Mouse (Mus musculus) hindbrain, embryonic 15.5 days (tissue): ENCODE data around the gene Bak1. TPM values are rescaled to one million over a fixed set of nuclear protein-coding genes. Genes with fewer than 3 reads are reported as not detected.

Source experiments
- ATAC-seq: fragments of 200-750 bp; cut with Nextera tagmentation; 2 replicates; pipeline ENCODE4 v1.8.0; 2017; ENCODE audit warnings: low read depth, moderate number of reproducible peaks, moderate TSS enrichment; ENCODE audit not compliant: low FRiP score
- H3K27ac ChIP-seq: fragments of 300-500 bp; sonication (generic); replicated peaks from 2 replicates; pipeline ENCODE4 v1.5.1; 2015; ENCODE audit warnings: mild to moderate bottlenecking, inconsistent platforms
- H3K27me3 ChIP-seq: fragments of 300-500 bp; sonication (generic); 2 replicates; pipeline ENCODE4 v1.6.1; 2015; ENCODE audit warnings: control low read depth, inconsistent platforms
- H3K36me3 ChIP-seq: fragments of 300-500 bp; sonication (generic); 2 replicates; pipeline ENCODE4 v1.6.1; 2015; ENCODE audit warnings: control low read depth, inconsistent platforms
- H3K4me1 ChIP-seq: fragments of 300-500 bp; sonication (generic); replicated peaks from 2 replicates; pipeline ENCODE4 v1.6.1; 2015; ENCODE audit warnings: control low read depth, inconsistent platforms
- H3K4me2 ChIP-seq: fragments of 300-500 bp; sonication (generic); 2 replicates; pipeline ENCODE4 v1.6.1; 2015; ENCODE audit warnings: moderate library complexity, mild to moderate bottlenecking, inconsistent platforms
- H3K4me3 ChIP-seq: fragments of 300-500 bp; sonication (generic); 2 replicates; pipeline ENCODE4 v1.5.1; 2015; ENCODE audit warnings: mild to moderate bottlenecking, inconsistent platforms
- H3K9ac ChIP-seq: fragments of 300-500 bp; sonication (generic); 2 replicates; pipeline ENCODE4 v1.6.1; 2015; ENCODE audit warnings: inconsistent platforms
- H3K9me3 ChIP-seq: fragments of 300-500 bp; sonication (generic); 2 replicates; pipeline ENCODE4 v1.6.1; 2016; ENCODE audit warnings: control low read depth, inconsistent platforms
- WGBS: fragments of 180-500 bp; shearing (Covaris S2); methylation state at CpG from one replicate; pipeline ENCODE4 v1.1.7; 2015; 5-methylcytosine and 5-hydroxymethylcytosine counted together
- polyA plus RNA-seq: library from polyadenylated mRNA; unstranded; fragments of >200 nt; fragmentation: Nextera tagmentation; extraction: Ambion mirVana; gene quantifications from 2 replicates; pipeline ENCODE4 v1.2.1, GENCODE M21; 2015

Gene Bak1
- polyA plus RNA-seq, 1 experiment from 2014 or later, result 4.5 TPM

GRCm38 (mm10) chr17:27012909-27013308 lies 15.9 kb downstream of the Bak1 start:
- no peak for ATAC-seq
- Histone ChIP-seq H3K27ac (no peak overlapping the region), H3K4me3 (no peak overlapping the region), H3K4me2 (no peak overlapping the region), H3K9me3 (no peaks in the 10 kb centered on the region), H3K4me1 (peaks cover 7% of the 10 kb centered on the region), H3K27me3 (no peaks in the 10 kb centered on the region), H3K9ac (no peak overlapping the region), H3K36me3 (no peaks in the 10 kb centered on the region)
- whole genome bisulfite sequencing, result 32% methylated on average over 6 of the region's 6 CpGs

GRCm38 (mm10) chr17:27011998-27012672 lies 16.7 kb downstream of the Bak1 start:
- Histone ChIP-seq H3K27ac (no peak overlapping the region), H3K4me2 (no peak overlapping the region; the same call in 1 of the 2 replicates), H3K9ac (no peak overlapping the region), H3K27me3 (no peaks in the 10 kb centered on the region), H3K36me3 (no peaks in the 10 kb centered on the region), H3K4me3 (no peak overlapping the region), H3K4me1 (no peaks in the 10 kb centered on the region; the same call in 1 of the 2 replicates), H3K9me3 (no peaks in the 10 kb centered on the region)
- ATAC-seq, result no peak
- WGBS, result 62% methylated on average over 14 of the region's 14 CpGs

- no peaks in the 10 kb centered on the region for H3K9me3 ChIP-seq
- WGBS, result 92% methylated on average over 10 of the region's 10 CpGs
Observed at GRCm38 (mm10) chr17:27011167-27011566, 17.6 kb downstream of the Bak1 start.

GRCm38 (mm10) chr17:27008277-27008676 lies 20.5 kb downstream of the Bak1 start:
- ATAC-seq, result no peak
- H3K27me3 ChIP-seq, result no peaks in the 10 kb centered on the region
- H3K27ac ChIP-seq, result no peak overlapping the region
- no peaks in the 10 kb centered on the region for H3K36me3 ChIP-seq
- H3K9me3 ChIP-seq, result no peaks in the 10 kb centered on the region
- no peak overlapping the region for H3K9ac ChIP-seq
- H3K4me1 ChIP-seq, result no peaks in the 10 kb centered on the region; the same call in 1 of the 2 replicates
- WGBS, result 82% methylated on average over 2 of the region's 2 CpGs
- H3K4me2 ChIP-seq, result no peak overlapping the region
- H3K4me3 ChIP-seq, result no peak overlapping the region

More at GRCm38 (mm10) chr17:27011167-27011566, 17.6 kb downstream of the Bak1 start:
- Histone ChIP-seq H3K36me3 (no peaks in the 10 kb centered on the region), H3K9ac (no peak overlapping the region), H3K27me3 (no peaks in the 10 kb centered on the region), H3K4me3 (no peak overlapping the region), H3K4me2 (no peak overlapping the region), H3K27ac (no peak overlapping the region), H3K4me1 (no peaks in the 10 kb centered on the region; the same call in 1 of the 2 replicates)
- ATAC-seq, result no peak

- no peak overlapping the region for H3K27ac ChIP-seq
- H3K27me3 ChIP-seq, result no peaks in the 10 kb centered on the region
- no peaks in the 10 kb centered on the region for H3K9me3 ChIP-seq
- H3K4me1 ChIP-seq, result no peaks in the 10 kb centered on the region
- no peak for ATAC-seq
- no peak overlapping the region for H3K4me2 ChIP-seq
- H3K9ac ChIP-seq, result no peak overlapping the region
- H3K36me3 ChIP-seq, result no peaks in the 10 kb centered on the region
- 65% methylated on average over 11 of the region's 11 CpGs for WGBS
- no peak overlapping the region for H3K4me3 ChIP-seq
Observed at GRCm38 (mm10) chr17:27005644-27006043, 23.2 kb downstream of the Bak1 start.

- ATAC-seq, result no peak
- Histone ChIP-seq H3K4me3 (no peak overlapping the region), H3K9me3 (no peaks in the 10 kb centered on the region), H3K9ac (no peak overlapping the region), H3K36me3 (no peaks in the 10 kb centered on the region), H3K4me1 (no peaks in the 10 kb centered on the region), H3K27ac (no peak overlapping the region), H3K4me2 (no peak overlapping the region), H3K27me3 (no peaks in the 10 kb centered on the region)
- 43% methylated on average over 19 of the region's 19 CpGs for WGBS
Observed at GRCm38 (mm10) chr17:27004903-27005485, 23.8 kb downstream of the Bak1 start.

- no peak overlapping the region for H3K27ac ChIP-seq
- H3K4me2 ChIP-seq, result no peak overlapping the region
- 29% methylated on average over 9 of the region's 9 CpGs for WGBS
- no peaks in the 10 kb centered on the region for H3K27me3 ChIP-seq
- no peaks in the 10 kb centered on the region for H3K9me3 ChIP-seq
- H3K4me3 ChIP-seq, result no peak overlapping the region
- ATAC-seq, result no peak
- no peaks in the 10 kb centered on the region for H3K36me3 ChIP-seq
- no peak overlapping the region for H3K9ac ChIP-seq
- H3K4me1 ChIP-seq, result no peaks in the 10 kb centered on the region
Observed at GRCm38 (mm10) chr17:27004431-27004830, 24.4 kb downstream of the Bak1 start.

- no peak overlapping the region for H3K4me2 ChIP-seq
- WGBS, result 42% methylated on average over 6 of the region's 6 CpGs
Observed at GRCm38 (mm10) chr17:27001889-27002288, 26.9 kb downstream of the Bak1 start.

GRCm38 (mm10) chr17:27001151-27001550 lies 27.7 kb downstream of the Bak1 start:
- Histone ChIP-seq H3K36me3 (no peaks in the 10 kb centered on the region), H3K4me1 (no peaks in the 10 kb centered on the region), H3K27ac (no peak overlapping the region), H3K4me2 (no peak overlapping the region), H3K9me3 (no peaks in the 10 kb centered on the region), H3K4me3 (no peak overlapping the region), H3K27me3 (no peaks in the 10 kb centered on the region), H3K9ac (no peak overlapping the region)
- ATAC-seq, result no peak
- WGBS, result 70% methylated on average over 7 of the region's 7 CpGs

More at GRCm38 (mm10) chr17:27001889-27002288, 26.9 kb downstream of the Bak1 start:
- Histone ChIP-seq H3K9me3 (no peaks in the 10 kb centered on the region), H3K4me3 (no peak overlapping the region), H3K27me3 (no peaks in the 10 kb centered on the region), H3K36me3 (no peaks in the 10 kb centered on the region), H3K27ac (no peak overlapping the region), H3K9ac (no peak overlapping the region), H3K4me1 (no peaks in the 10 kb centered on the region)
- ATAC-seq, result no peak

GRCm38 (mm10) chr17:26999996-27000395 lies 28.8 kb downstream of the Bak1 start:
- H3K36me3 ChIP-seq, result no peaks in the 10 kb centered on the region
- H3K4me1 ChIP-seq, result no peaks in the 10 kb centered on the region
- H3K4me3 ChIP-seq, result no peak overlapping the region
- WGBS, result 73% methylated on average over 12 of the region's 12 CpGs
- H3K4me2 ChIP-seq, result no peak overlapping the region
- H3K9me3 ChIP-seq, result no peaks in the 10 kb centered on the region
- no peak overlapping the region for H3K9ac ChIP-seq
- ATAC-seq, result no peak
- H3K27me3 ChIP-seq, result no peaks in the 10 kb centered on the region
- H3K27ac ChIP-seq, result no peak overlapping the region; the same call in 1 of the 2 replicates

GRCm38 (mm10) chr17:26998283-26998682 lies 30.5 kb downstream of the Bak1 start:
- Histone ChIP-seq H3K4me1 (no peaks in the 10 kb centered on the region), H3K27me3 (no peaks in the 10 kb centered on the region), H3K9me3 (no peaks in the 10 kb centered on the region), H3K4me2 (no peak overlapping the region), H3K27ac (no peak overlapping the region), H3K36me3 (no peaks in the 10 kb centered on the region), H3K4me3 (no peak overlapping the region), H3K9ac (no peak overlapping the region)
- WGBS, result 95% methylated on average over 15 of the region's 15 CpGs
- ATAC-seq, result no peak

- no peak for ATAC-seq
- no peaks in the 10 kb centered on the region for H3K36me3 ChIP-seq
- H3K27ac ChIP-seq, result no peak overlapping the region
- no peaks in the 10 kb centered on the region for H3K9me3 ChIP-seq
- WGBS, result 85% methylated on average over 4 of the region's 4 CpGs
- H3K4me1 ChIP-seq, result no peaks in the 10 kb centered on the region
- H3K9ac ChIP-seq, result no peak overlapping the region
- H3K4me3 ChIP-seq, result no peak overlapping the region
- H3K4me2 ChIP-seq, result no peak overlapping the region
- no peaks in the 10 kb centered on the region for H3K27me3 ChIP-seq
Observed at GRCm38 (mm10) chr17:26997661-26998060, 31.1 kb downstream of the Bak1 start.
